Mouse (Mus musculus) erythroblast, embryonic 14.5 days (primary cell): ENCODE measurements around the gene Gm49369.

Experiments
- GATA1 ChIP-seq: IDR thresholded peaks from 2 replicates; pipeline ENCODE4 v1.6.1; 2012; ENCODE audit warnings: low read length, inconsistent platforms, mixed read lengths
- TAL1 ChIP-seq: IDR thresholded peaks from 3 replicates; pipeline ENCODE4 v1.6.1; 2012; ENCODE audit warnings: low read length, inconsistent platforms, mixed read lengths

- TF ChIP-seq TAL1 (no peak), GATA1 (no peak)
Observed at GRCm38 (mm10) chr7:142359129-142359528, 23.3 kb downstream of the Gm49369 start.
